Mouse (Mus musculus) left cerebral cortex, postnatal 36 days (tissue): ENCODE results near the gene Cdx2. TPM values are rescaled to one million over a fixed set of nuclear protein-coding genes. Genes with fewer than 3 reads are reported as not detected.

Experiments used
- DNase-seq, 2 experiments: peaks; one replicate each; pipeline ENCODE4 v3.0.0; 2021 to 2022; ENCODE audit warnings: low spot score in 2 of 2, mixed read lengths in 1 of 2
- intact Hi-C: fragments of 180-260 bp; cut with DNase I; formaldehyde crosslinking; loops from one replicate; pipeline ENCODE4 v1.15.1; 2025
- total RNA-seq, 2 experiments: library from RNA; stranded (reverse); gene quantifications; 2 replicates each; pipeline ENCODE4 v1.2.3; 2021

Cdx2 gene
- total RNA-seq, 2 experiments from 2014 or later, result not detected

GRCm38 (mm10) chr5:147300001-147300363 lies 7.1 kb downstream of the Cdx2 start:
- DNase-seq, result no peak
- intact Hi-C loops, result loop anchor here (10.0 kb wide), 1 partner anchor 425 kb away; the partner anchor contains the start of gene Flt1

DNA sequence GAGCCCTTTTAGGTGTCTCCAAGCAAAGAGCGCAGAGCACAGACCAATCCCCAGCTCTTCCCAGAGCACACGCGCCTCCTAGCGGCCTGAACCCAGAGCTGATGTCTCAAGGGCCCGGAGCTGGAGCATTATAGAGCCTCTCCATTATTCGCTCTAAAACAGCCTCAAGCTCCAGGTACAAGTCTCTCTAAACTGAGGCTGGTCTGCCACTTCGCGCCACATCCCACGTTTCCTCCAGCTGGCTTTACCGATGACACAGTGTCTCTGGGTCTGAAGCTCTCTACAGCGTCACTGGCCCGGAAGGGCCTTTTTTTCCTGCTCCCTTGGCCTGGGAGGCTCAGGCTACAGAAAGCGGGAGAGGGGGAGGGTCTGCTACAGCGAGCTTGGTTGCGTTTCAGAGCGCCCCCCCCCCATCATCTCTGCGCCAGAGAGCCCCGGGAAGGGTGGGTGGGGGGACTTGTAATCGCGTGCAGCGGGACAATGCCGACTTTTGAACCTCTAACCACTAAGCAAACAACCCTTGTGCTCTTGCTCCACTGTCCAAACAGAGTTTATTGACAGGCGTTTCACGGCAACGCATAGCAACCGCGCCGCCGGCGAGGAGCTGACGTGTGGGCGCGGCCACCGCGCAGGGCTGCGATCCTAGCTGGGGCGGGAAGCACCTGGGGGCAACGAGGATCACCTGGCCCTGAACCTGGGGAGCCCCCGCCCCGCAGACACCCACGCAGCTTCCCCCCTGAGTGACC lies 7.6 kb downstream of the Cdx2 start:
- intact Hi-C loops, result loop anchor here (1.0 kb wide), 1 partner anchor 385 kb away; no protein-coding TSS in a partner anchor
- DNase-seq, result no peak

GRCm38 (mm10) chr5:147297249-147297648 lies 9.8 kb downstream of the Cdx2 start:
- DNase-seq, result no peak
- intact Hi-C loops, result no loop called here

DNA sequence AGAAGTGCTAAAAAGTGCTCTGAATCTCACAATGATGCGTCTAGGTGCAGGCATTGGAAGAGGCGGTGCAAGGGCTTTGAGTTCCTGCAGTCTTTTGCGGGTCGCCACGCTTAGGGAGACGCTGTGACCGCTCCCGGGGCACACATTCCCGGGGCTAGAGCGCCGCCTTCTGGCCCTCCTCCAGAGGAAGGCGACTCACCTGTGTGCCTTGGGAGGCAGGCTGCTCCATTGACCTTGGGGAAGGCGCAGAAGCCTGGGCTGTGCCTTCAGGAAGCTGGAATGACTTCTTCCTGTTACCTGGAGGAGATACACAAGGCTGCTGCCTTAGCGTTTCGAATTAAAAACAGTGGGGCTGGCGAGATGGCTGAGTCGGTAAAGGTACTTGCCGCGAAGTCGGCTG lies 12.9 kb downstream of the Cdx2 start:
- DNase-seq, result no peak
- intact Hi-C loops, result no loop called here

DNA sequence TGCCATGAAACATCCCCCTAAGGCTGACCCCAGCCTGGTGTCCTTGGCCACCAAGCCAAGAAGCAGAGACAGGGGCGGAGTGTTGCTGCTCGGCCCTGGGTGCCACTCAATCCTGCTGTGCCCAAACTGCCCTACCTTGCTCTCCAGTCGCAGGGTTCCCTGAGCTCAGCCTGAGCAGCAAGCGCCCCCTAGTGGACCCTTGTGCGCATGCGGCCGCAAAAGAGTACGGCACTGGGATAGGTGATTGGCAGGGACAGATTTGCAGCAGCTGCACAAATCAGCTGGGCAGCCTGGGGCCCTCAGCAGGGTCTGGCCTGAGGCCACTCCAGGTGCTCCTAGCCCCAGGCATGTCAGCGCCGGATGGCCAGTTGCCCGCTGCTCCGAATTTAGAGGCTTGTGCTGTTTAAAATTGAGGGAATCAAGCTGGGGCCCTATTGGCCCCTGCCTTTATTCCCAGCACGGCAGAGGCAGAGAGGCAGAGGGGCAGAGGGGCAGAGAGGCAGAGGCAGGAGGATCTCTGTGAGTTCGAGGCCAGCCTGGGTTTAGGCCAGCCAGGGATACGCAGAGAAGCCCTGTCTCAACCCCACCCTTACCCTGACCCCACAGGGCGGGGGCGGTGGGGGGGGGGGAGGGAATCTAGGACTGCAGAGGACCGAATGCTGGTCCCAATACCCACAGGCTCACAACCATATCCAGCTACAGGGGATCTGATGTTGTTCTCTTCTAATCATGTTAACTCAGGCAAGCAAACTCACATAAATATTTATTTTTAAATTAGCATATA lies 13.8 kb downstream of the Cdx2 start:
- intact Hi-C loops, result loop anchor here (2.0 kb wide), 1 partner anchor 379 kb away; no protein-coding TSS in a partner anchor
- DNase-seq, result no peak

- DNase-seq, result no peak
- intact Hi-C loops, result loop anchor here (2.0 kb wide), 1 partner anchor 378 kb away; no protein-coding TSS in a partner anchor
These were observed 14.5 kb downstream of the Cdx2 start for GRCm38 (mm10) chr5:147292506-147293120.

DNA sequence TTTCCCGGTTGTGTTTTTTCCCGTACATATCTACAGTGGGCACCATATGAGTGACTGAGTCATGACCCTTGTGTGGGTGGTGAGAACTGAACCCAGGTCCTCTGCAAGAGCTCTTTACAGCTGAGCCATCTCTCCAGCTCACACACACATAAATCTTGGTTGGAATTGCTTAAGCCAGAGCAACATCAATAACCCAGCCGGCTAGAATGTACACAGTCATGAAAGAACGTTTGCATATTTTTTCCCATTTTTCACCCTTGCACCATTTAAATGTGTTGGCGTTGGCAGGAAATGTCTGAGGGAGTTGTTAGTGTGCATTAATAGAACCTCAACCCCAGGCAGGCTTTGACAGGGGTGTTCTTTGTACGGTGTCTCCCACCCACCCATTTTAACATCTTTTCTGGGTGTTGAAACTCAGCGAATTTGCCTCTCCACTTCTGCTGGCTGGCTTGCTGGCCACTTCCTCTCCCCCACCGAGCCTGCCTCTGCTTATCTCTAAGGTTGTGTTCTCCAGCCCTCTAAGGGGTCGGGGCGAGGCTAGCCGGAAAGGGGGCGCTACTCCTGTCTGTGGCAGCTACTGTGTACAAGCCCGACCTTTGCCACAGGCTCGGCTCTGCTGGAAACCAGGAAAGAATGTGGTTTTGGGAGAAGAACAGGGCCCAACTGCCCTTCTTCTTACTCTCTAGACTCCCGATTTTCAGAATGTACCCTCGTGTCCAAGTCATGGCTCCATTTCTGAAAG lies 15.1 kb downstream of the Cdx2 start:
- intact Hi-C loops, result loop anchor here (2.0 kb wide), 1 partner anchor 377 kb away; no protein-coding TSS in a partner anchor
- no peak for DNase-seq

GRCm38 (mm10) chr5:147284365-147284764 lies 22.7 kb downstream of the Cdx2 start:
- intact Hi-C loops, result no loop called here
- DNase-seq, result no peak

GRCm38 (mm10) chr5:147277547-147277925 lies 29.5 kb downstream of the Cdx2 start:
- no peak for DNase-seq
- intact Hi-C loops, result no loop called here

DNA sequence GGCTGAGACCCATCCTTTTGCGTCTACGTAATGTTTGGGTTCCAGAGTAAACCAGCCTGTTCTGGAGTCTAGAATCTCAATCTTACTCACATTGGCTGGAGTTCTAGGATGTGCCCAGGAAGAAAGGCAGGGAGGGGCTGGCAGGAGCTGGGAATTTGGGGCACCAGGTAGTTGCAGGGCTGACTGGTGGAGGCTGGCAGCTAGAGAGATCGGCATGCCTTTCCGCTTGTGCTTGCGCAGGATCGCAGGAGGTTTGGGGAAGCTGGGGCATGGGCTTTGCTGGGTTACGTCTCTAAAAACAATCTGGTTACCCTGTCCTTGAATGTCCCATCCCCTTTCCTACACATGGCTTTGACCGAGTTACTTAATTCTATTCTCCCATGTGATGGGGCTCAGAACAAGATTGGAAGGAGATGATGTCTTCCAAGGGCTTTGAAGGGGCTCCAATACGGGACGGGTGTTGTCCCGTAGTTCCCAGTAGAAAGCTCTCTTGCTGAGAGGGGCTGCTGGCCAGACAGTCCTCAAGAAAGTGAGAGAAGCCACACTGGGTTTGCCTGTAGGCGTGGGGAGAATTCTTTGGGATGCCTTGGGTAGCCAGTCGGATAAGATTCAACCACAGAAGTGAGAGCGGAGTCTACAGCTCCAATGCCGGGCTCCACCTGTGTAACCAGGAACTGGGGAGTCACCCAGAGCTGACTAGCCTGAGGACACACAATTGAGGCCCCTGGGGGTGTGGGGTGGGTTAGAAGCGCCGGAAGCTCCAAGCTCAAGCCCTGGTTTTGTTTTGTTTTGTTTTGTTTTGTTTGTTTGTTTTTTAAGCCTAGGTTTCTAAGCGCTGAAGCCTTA lies 30.1 kb downstream of the Cdx2 start:
- intact Hi-C loops, result no loop called here
- no peak for DNase-seq

DNA sequence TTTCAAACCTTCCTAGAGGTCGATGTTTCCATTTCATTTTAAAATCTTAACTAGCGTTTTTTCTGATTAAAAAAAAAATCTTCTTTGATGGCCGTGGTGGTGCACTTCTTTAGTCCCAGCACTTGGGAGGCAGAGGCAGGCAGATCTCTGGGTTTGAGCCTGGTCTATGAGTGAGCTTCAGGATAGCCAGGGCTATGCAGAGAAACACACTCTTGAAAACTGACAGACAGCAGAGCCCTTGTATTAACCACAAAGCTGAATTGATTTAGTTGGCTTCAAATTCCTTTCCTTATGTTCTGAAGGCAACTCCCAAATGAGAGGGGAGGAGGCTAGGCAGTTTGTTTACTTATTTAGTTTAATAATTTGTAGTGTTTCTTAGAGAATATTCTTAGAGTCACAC lies 31.3 kb downstream of the Cdx2 start:
- no peak for DNase-seq
- intact Hi-C loops, result no loop called here

- intact Hi-C loops, result loop anchor here (5.0 kb wide), 2 partner anchors 33 to 87 kb away; partner anchors contain the start of genes Cdx2 and Gsx1
- no peak for DNase-seq
These were observed 32.6 kb downstream of the Cdx2 start for GRCm38 (mm10) chr5:147274174-147275141.

DNA sequence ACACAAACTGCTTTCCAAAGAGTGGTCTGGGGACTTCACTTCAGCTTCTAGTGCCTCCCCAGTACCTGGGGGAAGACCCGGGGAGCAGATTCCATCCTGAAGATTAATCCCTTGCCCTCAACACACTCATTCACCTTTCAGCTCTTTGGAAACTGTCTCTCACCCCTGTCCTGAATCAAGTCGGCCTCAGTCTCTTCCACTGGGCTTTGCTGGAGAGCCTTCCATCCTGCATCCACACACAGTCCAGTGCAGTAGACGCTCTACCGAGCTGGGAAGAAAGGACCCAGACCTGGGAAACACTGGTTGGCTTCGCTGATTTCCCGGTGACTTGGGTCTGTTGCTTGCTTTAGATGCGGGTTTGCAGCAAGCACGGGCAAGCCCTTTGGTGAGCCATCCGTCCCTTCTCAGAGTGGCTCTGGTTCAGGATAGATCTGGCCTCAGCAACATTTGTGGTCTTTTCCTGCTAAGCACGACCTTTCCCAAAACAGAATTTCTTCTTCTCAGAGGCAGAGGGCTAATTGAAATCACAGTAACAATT lies 34.2 kb downstream of the Cdx2 start:
- intact Hi-C loops, result loop anchor here (5.0 kb wide), 2 partner anchors 34 to 86 kb away; partner anchors contain the start of genes Cdx2 and Gsx1

GRCm38 (mm10) chr5:147272046-147272807 lies 34.8 kb downstream of the Cdx2 start:
- DNase-seq, result no peak
- intact Hi-C loops, result loop anchor here (5.0 kb wide), 2 partner anchors 35 to 85 kb away; partner anchors contain the start of genes Cdx2 and Gsx1

More for the DNA sequence above, 34.2 kb downstream of the Cdx2 start:
- no peak for DNase-seq

- intact Hi-C loops, result loop anchor here (5.0 kb wide), 2 partner anchors 36 to 84 kb away; partner anchors contain the start of genes Cdx2 and Gsx1
- no peak for DNase-seq
These were observed 36.1 kb downstream of the Cdx2 start for GRCm38 (mm10) chr5:147270673-147271655.
